21 mouse cellular contexts compared by ENCODE assay signal in genomic region chr13:97356923-97357807, GRCm38 (mm10).
DNase-seq lines count a peak whose midpoint lies in the region; ATAC-seq lines count a peak whose summit lies in the region.
"Had no signal": no experiment of that assay in that cellular context is flagged by ENCODE, and none has a peak within 500 bp of the region (broad histone marks: within the 10 kb centered on the region; RNA-seq: fewer than 3 reads in every experiment).

No protein-coding gene starts in this region.

- no peaks in the 10 kb centered on the region for H3K9me3 ChIP-seq in forebrain, embryonic 14.5 days (replicated peaks; ENCODE audit: control insufficient read depth, low read length)
- no peaks in the 10 kb centered on the region for H3K9me3 ChIP-seq in forebrain, embryonic 12.5 days
- no peaks in the 10 kb centered on the region for H3K9me3 ChIP-seq in midbrain, embryonic 16.5 days (replicated peaks; ENCODE audit: control insufficient read depth, low read length, poor library complexity, severe bottlenecking)
- no peaks in the 10 kb centered on the region for H3K9me3 ChIP-seq in midbrain, embryonic 14.5 days (ENCODE audit: control insufficient read depth, low read length)
- no peaks in the 10 kb centered on the region for H3K9me3 ChIP-seq in intestine, embryonic 16.5 days (ENCODE audit: control insufficient read depth, low read length)
- H3K9me3 ChIP-seq: embryonic facial prominence, embryonic 12.5 days; G1E; hindbrain, embryonic 13.5 days; liver, embryonic 15.5 days; neural tube, embryonic 15.5 days had no signal

- H3K4me3 ChIP-seq in forebrain, embryonic 14.5 days (ENCODE audit: low read depth, low read length), result no peak overlapping the region
- H3K4me3 ChIP-seq in forebrain, embryonic 12.5 days (replicated peaks), result no peak overlapping the region
- H3K4me3 ChIP-seq in midbrain, embryonic 16.5 days (ENCODE audit: low read depth, low read length), result no peak overlapping the region
- no peak overlapping the region for H3K4me3 ChIP-seq in midbrain, embryonic 14.5 days (replicated peaks; ENCODE audit: low read depth, low read length)
- no peak overlapping the region for H3K4me3 ChIP-seq in intestine, embryonic 16.5 days (ENCODE audit: low read length)
- H3K4me3 ChIP-seq: embryonic facial prominence, embryonic 12.5 days; hindbrain, embryonic 13.5 days; liver, embryonic 15.5 days; megakaryocyte, embryonic 14.5 days; neural tube, embryonic 15.5 days had no signal

- peak; percentile 16 for DNase-seq in forebrain, embryonic 14.5 days (ENCODE audit: low spot score)
- no peak for DNase-seq in midbrain, embryonic 14.5 days
- no peak for DNase-seq in urinary bladder, adult 2 months (ENCODE audit: low spot score)
- DNase-seq: adrenal gland, postnatal 10 days; cerebellum, adult 2 months; kidney, adult 11 months; kidney, postnatal 36 days; layer of hippocampus, adult 9-11 months; right cerebral cortex, postnatal 25 days; thymus, postnatal 36 days had no signal

- no peak overlapping the region for H3K4me2 ChIP-seq in forebrain, embryonic 14.5 days (ENCODE audit: low read length)
- H3K4me2 ChIP-seq in forebrain, embryonic 12.5 days, result no peak overlapping the region
- no peak overlapping the region for H3K4me2 ChIP-seq in midbrain, embryonic 16.5 days (ENCODE audit: low read length)
- no peak overlapping the region for H3K4me2 ChIP-seq in midbrain, embryonic 14.5 days (ENCODE audit: low read length)
- no peak overlapping the region for H3K4me2 ChIP-seq in intestine, embryonic 16.5 days (ENCODE audit: low read depth, low read length)
- H3K4me2 ChIP-seq: embryonic facial prominence, embryonic 12.5 days; hindbrain, embryonic 13.5 days; liver, embryonic 15.5 days; neural tube, embryonic 15.5 days had no signal

- no peak overlapping the region for H3K9ac ChIP-seq in forebrain, embryonic 14.5 days (ENCODE audit: low read length)
- no peak overlapping the region for H3K9ac ChIP-seq in forebrain, embryonic 12.5 days
- no peak overlapping the region for H3K9ac ChIP-seq in midbrain, embryonic 16.5 days (ENCODE audit: low read depth, low read length)
- no peak overlapping the region for H3K9ac ChIP-seq in midbrain, embryonic 14.5 days (replicated peaks; ENCODE audit: low read length)
- no peak overlapping the region for H3K9ac ChIP-seq in intestine, embryonic 16.5 days (ENCODE audit: low read depth, low read length)
- H3K9ac ChIP-seq: embryonic facial prominence, embryonic 12.5 days; hindbrain, embryonic 13.5 days; liver, embryonic 15.5 days; neural tube, embryonic 15.5 days had no signal

- no peak overlapping the region for H3K27ac ChIP-seq in forebrain, embryonic 14.5 days (ENCODE audit: low read depth, low read length)
- H3K27ac ChIP-seq in forebrain, embryonic 12.5 days, result no peak overlapping the region
- no peak overlapping the region for H3K27ac ChIP-seq in midbrain, embryonic 16.5 days (ENCODE audit: low read length)
- H3K27ac ChIP-seq in midbrain, embryonic 14.5 days (replicated peaks; ENCODE audit: low read depth, low read length), result no peak overlapping the region
- no peak overlapping the region for H3K27ac ChIP-seq in intestine, embryonic 16.5 days (ENCODE audit: low read length)
- H3K27ac ChIP-seq: embryonic facial prominence, embryonic 12.5 days; hindbrain, embryonic 13.5 days; liver, embryonic 15.5 days; neural tube, embryonic 15.5 days had no signal

- no peak; the same call in 1 of the 2 replicates for ATAC-seq in forebrain, embryonic 14.5 days
- ATAC-seq in forebrain, embryonic 12.5 days (ENCODE audit: low FRiP score), result no peak
- peak; percentile 36; the same call in 1 of the 2 replicates for ATAC-seq in midbrain, embryonic 16.5 days
- ATAC-seq in midbrain, embryonic 14.5 days (ENCODE audit: low FRiP score, low TSS enrichment), result no peak
- peak; percentile 52; the same call in 1 of the 2 replicates for ATAC-seq in intestine, embryonic 16.5 days
- ATAC-seq in erythroblast, adult 5-6 weeks (replicated peaks; ENCODE audit: low FRiP score, poor library complexity, severe bottlenecking), result no peak
- ATAC-seq: lung, postnatal 0 days had no signal

- H3K36me3 ChIP-seq in forebrain, embryonic 14.5 days (ENCODE audit: control insufficient read depth, insufficient read depth, low read length), result no peaks in the 10 kb centered on the region
- no peaks in the 10 kb centered on the region for H3K36me3 ChIP-seq in forebrain, embryonic 12.5 days (replicated peaks)
- no peaks in the 10 kb centered on the region for H3K36me3 ChIP-seq in midbrain, embryonic 16.5 days (ENCODE audit: control insufficient read depth, insufficient read depth, low read length)
- H3K36me3 ChIP-seq in midbrain, embryonic 14.5 days (ENCODE audit: control insufficient read depth, insufficient read depth, low read length), result no peaks in the 10 kb centered on the region
- H3K36me3 ChIP-seq in intestine, embryonic 16.5 days (ENCODE audit: control insufficient read depth, insufficient read depth, low read length), result no peaks in the 10 kb centered on the region
- H3K36me3 ChIP-seq: embryonic facial prominence, embryonic 12.5 days; G1E; hindbrain, embryonic 13.5 days; liver, embryonic 15.5 days; neural tube, embryonic 15.5 days had no signal

- no peaks in the 10 kb centered on the region for H3K4me1 ChIP-seq in forebrain, embryonic 14.5 days (ENCODE audit: control insufficient read depth, insufficient read depth, low read length)
- 0 out of 2 replicates have a peak, but pooled peaks cover 4% of the 10 kb centered on the region for H3K4me1 ChIP-seq in forebrain, embryonic 12.5 days
- no peaks in the 10 kb centered on the region for H3K4me1 ChIP-seq in midbrain, embryonic 16.5 days (ENCODE audit: control insufficient read depth, insufficient read depth, low read length)
- H3K4me1 ChIP-seq in midbrain, embryonic 14.5 days (ENCODE audit: control insufficient read depth, insufficient read depth, low read length), result peaks cover 3% of the 10 kb centered on the region; the same call in 1 of the 2 replicates
- no peaks in the 10 kb centered on the region for H3K4me1 ChIP-seq in intestine, embryonic 16.5 days (ENCODE audit: control insufficient read depth, insufficient read depth, low read length)
- H3K4me1 ChIP-seq: embryonic facial prominence, embryonic 12.5 days; liver, embryonic 15.5 days; megakaryocyte, embryonic 14.5 days had no signal

- H3K27me3 ChIP-seq in forebrain, embryonic 14.5 days (replicated peaks; ENCODE audit: control insufficient read depth, insufficient read depth, low read length), result no peaks in the 10 kb centered on the region
- H3K27me3 ChIP-seq in forebrain, embryonic 12.5 days, result no peaks in the 10 kb centered on the region
- no peaks in the 10 kb centered on the region for H3K27me3 ChIP-seq in midbrain, embryonic 16.5 days (ENCODE audit: control insufficient read depth, insufficient read depth, low read depth, low read length)
- H3K27me3 ChIP-seq in midbrain, embryonic 14.5 days (ENCODE audit: control insufficient read depth, insufficient read depth, low read length), result no peaks in the 10 kb centered on the region
- no peaks in the 10 kb centered on the region for H3K27me3 ChIP-seq in intestine, embryonic 16.5 days (replicated peaks; ENCODE audit: control insufficient read depth, insufficient read depth, low read length)
- H3K27me3 ChIP-seq: embryonic facial prominence, embryonic 12.5 days; liver, embryonic 15.5 days; neural tube, embryonic 15.5 days had no signal

- 76% methylated on average over 13 of the region's 13 CpGs for WGBS in forebrain, embryonic 14.5 days
- 72% methylated on average over 13 of the region's 13 CpGs for WGBS in forebrain, embryonic 12.5 days
- 61% methylated on average over 13 of the region's 13 CpGs for WGBS in midbrain, embryonic 16.5 days
- 65% methylated on average over 13 of the region's 13 CpGs for WGBS in midbrain, embryonic 14.5 days
- 32% methylated on average over 13 of the region's 13 CpGs for WGBS in intestine, embryonic 16.5 days

Comparison
In these comparisons a context has a peak if more than half of its experiments do, and no peak if none do; other contexts are left out.
1. ATAC-seq: peak in midbrain, embryonic 16.5 days (single experiment) and intestine, embryonic 16.5 days (single experiment); none in forebrain, embryonic 14.5 days (single experiment), forebrain, embryonic 12.5 days (single experiment), midbrain, embryonic 14.5 days (single experiment) and erythroblast, adult 5-6 weeks (single experiment).